Mouse (Mus musculus) forebrain, embryonic 16.5 days (tissue): Measurements from ENCODE around the gene Il17f. TPM values are rescaled to one million over a fixed set of nuclear protein-coding genes. Genes with fewer than 3 reads are reported as not detected.

Experiments
- ATAC-seq: fragments of 200-750 bp; cut with Nextera tagmentation; 2 replicates; pipeline ENCODE4 v1.8.0; 2017; ENCODE audit warnings: mild to moderate bottlenecking, moderate library complexity
- H3K27ac ChIP-seq: fragments of 300-500 bp; sonication (generic); 2 replicates; pipeline ENCODE4 v1.5.1; 2014; ENCODE audit warnings: low read length, control low read depth
- H3K27me3 ChIP-seq: fragments of 300-500 bp; sonication (generic); replicated peaks from 2 replicates; pipeline ENCODE4 v1.6.1; 2014; ENCODE audit warnings: low read length; ENCODE audit not compliant: control insufficient read depth, insufficient read depth
- H3K36me3 ChIP-seq: fragments of 300-500 bp; sonication (generic); 2 replicates; pipeline ENCODE4 v1.6.1; 2014; ENCODE audit not compliant: control insufficient read depth, insufficient read depth
- H3K4me1 ChIP-seq: fragments of 300-500 bp; sonication (generic); replicated peaks from 2 replicates; pipeline ENCODE4 v1.6.1; 2014; ENCODE audit warnings: low read length; ENCODE audit not compliant: control insufficient read depth, insufficient read depth
- H3K4me2 ChIP-seq: fragments of 300-500 bp; sonication (generic); 2 replicates; pipeline ENCODE4 v1.6.1; 2014; ENCODE audit warnings: mild to moderate bottlenecking, low read length, control low read depth
- H3K4me3 ChIP-seq: fragments of 300-500 bp; sonication (generic); replicated peaks from 2 replicates; pipeline ENCODE4 v1.5.1; 2014; ENCODE audit warnings: mild to moderate bottlenecking, low read length, control low read depth
- H3K9ac ChIP-seq: fragments of 300-500 bp; sonication (generic); replicated peaks from 2 replicates; pipeline ENCODE4 v1.6.1; 2014; ENCODE audit warnings: low read depth, low read length, control low read depth
- H3K9me3 ChIP-seq: fragments of 300-500 bp; sonication (generic); 2 replicates; pipeline ENCODE4 v1.6.1; 2016; ENCODE audit warnings: low read length; ENCODE audit not compliant: control insufficient read depth
- WGBS: fragments of 180-500 bp; shearing (Covaris S2); extraction: QIAGEN DNeasy Blood & Tissue Kit; methylation state at CpG from one replicate; pipeline ENCODE4 v1.1.7; 2014; 5-methylcytosine and 5-hydroxymethylcytosine counted together
- polyA plus RNA-seq: library from polyadenylated mRNA; unstranded; fragments of >200 nt; fragmentation: Nextera tagmentation; extraction: Ambion mirVana; gene quantifications from 2 replicates; pipeline ENCODE4 v1.2.1, GENCODE M21; 2015

The Il17f gene
- polyA plus RNA-seq, 1 experiment from 2014 or later = not detected

GRCm38 (mm10) chr1:20759799-20760198 is 30.6 kb downstream of the Il17f start:
- Histone ChIP-seq H3K4me2 (no peak overlapping the region), H3K27me3 (no peaks in the 10 kb centered on the region), H3K9ac (no peak overlapping the region), H3K9me3 (no peaks in the 10 kb centered on the region), H3K27ac (no peak overlapping the region), H3K4me1 (no peaks in the 10 kb centered on the region), H3K4me3 (no peak overlapping the region), H3K36me3 (no peaks in the 10 kb centered on the region)
- ATAC-seq = no peak
- WGBS = 94% methylated on average over 10 of the region's 10 CpGs

- no peak overlapping the region for H3K4me2 ChIP-seq
- no peaks in the 10 kb centered on the region for H3K9me3 ChIP-seq
- no peaks in the 10 kb centered on the region for H3K4me1 ChIP-seq
- no peak overlapping the region for H3K27ac ChIP-seq
- no peak overlapping the region for H3K4me3 ChIP-seq
- no peaks in the 10 kb centered on the region for H3K36me3 ChIP-seq
- 87% methylated on average over 3 of the region's 3 CpGs for WGBS
- no peak overlapping the region for H3K9ac ChIP-seq
- H3K27me3 ChIP-seq = no peaks in the 10 kb centered on the region
- no peak for ATAC-seq
These were observed 32.8 kb downstream of the Il17f start for GRCm38 (mm10) chr1:20757586-20757985.

DNA sequence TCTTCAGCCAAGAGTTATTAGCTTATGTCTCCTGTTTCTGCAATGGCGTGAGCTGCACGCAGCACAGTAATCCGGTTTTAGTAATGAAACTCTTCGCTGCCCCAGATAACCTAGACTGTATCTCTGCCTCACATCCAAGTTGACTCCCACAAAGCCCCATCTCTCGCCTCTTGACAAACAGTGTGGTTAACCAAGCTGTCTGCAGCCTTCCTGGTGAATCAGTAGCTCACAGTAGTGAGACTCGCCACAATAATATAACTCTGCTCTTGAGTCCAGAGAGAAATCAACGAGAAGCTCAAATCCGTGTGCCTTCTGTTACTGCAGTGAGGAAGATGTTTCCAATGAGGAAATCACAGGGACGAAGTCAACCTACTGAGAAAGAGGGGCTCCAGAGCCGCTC is 36.0 kb downstream of the Il17f start:
- no peak overlapping the region for H3K4me3 ChIP-seq
- H3K27ac ChIP-seq = no peak overlapping the region
- no peak for ATAC-seq
- no peak overlapping the region for H3K9ac ChIP-seq
- no peak overlapping the region for H3K4me2 ChIP-seq
- 89% methylated on average over 10 of the region's 10 CpGs for WGBS
- H3K4me1 ChIP-seq = no peaks in the 10 kb centered on the region
- H3K36me3 ChIP-seq = no peaks in the 10 kb centered on the region
- H3K9me3 ChIP-seq = no peaks in the 10 kb centered on the region
- no peaks in the 10 kb centered on the region for H3K27me3 ChIP-seq

DNA sequence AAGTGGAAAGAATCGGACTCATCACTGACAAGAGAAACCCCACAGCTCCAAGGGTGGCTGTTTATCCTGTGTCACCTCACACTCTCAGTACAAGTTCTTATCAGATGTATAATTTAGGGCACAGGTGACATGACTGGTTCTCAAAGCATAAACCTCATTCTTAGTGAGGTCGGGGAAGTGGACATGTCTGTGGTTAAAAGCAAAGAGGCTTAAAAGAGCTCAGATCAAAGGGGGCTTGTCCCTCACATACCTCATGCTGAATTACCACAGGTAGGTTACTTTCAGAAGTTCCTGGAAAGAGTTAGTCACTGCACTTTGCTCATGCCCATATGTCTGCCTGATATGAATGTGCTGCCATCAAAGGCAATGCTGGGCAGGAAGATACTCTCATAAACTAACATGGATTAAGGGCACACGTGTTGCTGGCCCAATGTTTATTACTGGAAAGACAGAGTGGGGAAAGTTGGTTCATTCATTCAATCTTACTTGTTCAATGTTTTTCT is 49.9 kb downstream of the Il17f start:
- WGBS = 79% methylated on average over 3 of the region's 3 CpGs
- H3K9ac ChIP-seq = no peak overlapping the region
- ATAC-seq = no peak
- no peak overlapping the region for H3K27ac ChIP-seq
- no peaks in the 10 kb centered on the region for H3K4me1 ChIP-seq
- no peaks in the 10 kb centered on the region for H3K9me3 ChIP-seq
- no peaks in the 10 kb centered on the region for H3K27me3 ChIP-seq
- no peaks in the 10 kb centered on the region for H3K36me3 ChIP-seq
- H3K4me2 ChIP-seq = no peak overlapping the region
- H3K4me3 ChIP-seq = no peak overlapping the region

DNA sequence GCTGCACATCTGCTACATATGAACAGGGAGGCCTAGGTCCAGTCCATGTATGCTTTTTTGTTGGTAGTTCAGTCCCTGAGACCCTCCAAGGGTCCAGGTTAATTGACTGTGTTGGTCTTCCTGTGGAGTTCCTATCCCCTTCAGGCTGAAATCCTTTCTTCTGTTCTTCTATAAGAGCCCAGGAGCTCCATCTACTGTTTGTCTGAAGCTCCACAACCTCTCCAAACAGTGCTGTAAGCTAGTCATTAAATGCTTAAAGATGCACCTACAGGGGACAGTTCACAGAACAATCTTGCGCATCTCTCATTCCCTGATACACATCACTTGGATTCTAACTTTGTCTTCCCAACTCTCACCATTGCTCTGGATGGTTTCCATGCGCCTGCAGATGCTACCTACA is 51.9 kb downstream of the Il17f start:
- Histone ChIP-seq H3K9ac (no peak overlapping the region), H3K4me1 (no peaks in the 10 kb centered on the region), H3K36me3 (no peaks in the 10 kb centered on the region), H3K9me3 (no peaks in the 10 kb centered on the region), H3K27me3 (no peaks in the 10 kb centered on the region), H3K4me2 (no peak overlapping the region), H3K4me3 (no peak overlapping the region), H3K27ac (no peak overlapping the region)
- ATAC-seq = no peak
- 89% methylated on average over 2 of the region's 2 CpGs for WGBS

- Histone ChIP-seq H3K27ac (no peak overlapping the region), H3K27me3 (no peaks in the 10 kb centered on the region), H3K9ac (no peak overlapping the region), H3K4me3 (no peak overlapping the region), H3K36me3 (no peaks in the 10 kb centered on the region), H3K4me1 (no peaks in the 10 kb centered on the region), H3K9me3 (no peaks in the 10 kb centered on the region), H3K4me2 (no peak overlapping the region)
- WGBS = 78% methylated on average over 4 of the region's 4 CpGs
- ATAC-seq = no peak
These were observed 53.8 kb downstream of the Il17f start for GRCm38 (mm10) chr1:20736572-20736971.

DNA sequence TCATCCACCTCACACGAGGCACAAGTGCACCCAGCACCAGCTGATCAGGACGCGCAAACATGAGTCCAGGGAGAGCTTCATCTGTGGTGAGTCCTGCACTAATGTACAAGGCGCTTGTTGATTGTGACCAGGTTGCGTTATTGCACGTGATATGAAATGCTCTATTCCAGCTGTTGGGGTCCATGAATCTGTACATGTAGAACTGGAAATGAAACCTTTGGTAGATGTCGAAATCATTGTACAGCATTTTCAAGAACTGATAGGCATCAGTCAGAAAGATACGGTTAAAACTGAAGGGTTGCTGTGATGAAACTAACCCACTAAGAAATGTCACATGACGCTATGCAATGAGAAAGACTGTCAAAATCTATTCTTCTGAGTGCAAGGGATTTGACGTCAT is 59.5 kb downstream of the Il17f start, which contains the start of gene Il17a:
Gene Il17a (plus strand): TSS at position 3 of the 400 bp plus-strand sequence.
- no peaks in the 10 kb centered on the region for H3K4me1 ChIP-seq
- H3K4me3 ChIP-seq = no peak within 1 kb of the TSS
- no peak for ATAC-seq
- H3K9me3 ChIP-seq = no peaks in the 10 kb centered on the region
- no peak within 1 kb of the TSS for H3K27ac ChIP-seq
- no peak within 1 kb of the TSS for H3K9ac ChIP-seq
- no peaks in the 10 kb centered on the region for H3K36me3 ChIP-seq
- WGBS = 89% methylated on average over 10 of the region's 10 CpGs
- no peaks in the 10 kb centered on the region for H3K27me3 ChIP-seq
- H3K4me2 ChIP-seq = no peak within 1 kb of the TSS

Other genes with a start within 250 kb of the Il17f start
- gene Pkhd1, start 172.6 kb downstream of the Il17f start, polyA plus RNA-seq = 0.01 TPM in 1 of 2 replicates, not detected in the other
- gene Il17a, start 59.7 kb downstream of the Il17f start, polyA plus RNA-seq = not detected in 2 replicates
- 48.3 and 51.7 TPM in 2 replicates for gene Mcm3, start 29.7 kb upstream of the Il17f start, polyA plus RNA-seq
- gene Paqr8, start 100.0 kb upstream of the Il17f start, polyA plus RNA-seq = 23.8 and 26.4 TPM in 2 replicates
- 2.0 and 2.3 TPM in 2 replicates for gene Efhc1, start 161.0 kb upstream of the Il17f start, polyA plus RNA-seq